Mouse (Mus musculus): ENCODE data around the gene Slc35b3.

Slc35b3 gene

GRCm38 (mm10) chr13:38938433-38938832, 22.2 kb downstream of the Slc35b3 start:
- DNase-seq (ENCODE audit: low spot score in 2 of 2) = no peak

DNA sequence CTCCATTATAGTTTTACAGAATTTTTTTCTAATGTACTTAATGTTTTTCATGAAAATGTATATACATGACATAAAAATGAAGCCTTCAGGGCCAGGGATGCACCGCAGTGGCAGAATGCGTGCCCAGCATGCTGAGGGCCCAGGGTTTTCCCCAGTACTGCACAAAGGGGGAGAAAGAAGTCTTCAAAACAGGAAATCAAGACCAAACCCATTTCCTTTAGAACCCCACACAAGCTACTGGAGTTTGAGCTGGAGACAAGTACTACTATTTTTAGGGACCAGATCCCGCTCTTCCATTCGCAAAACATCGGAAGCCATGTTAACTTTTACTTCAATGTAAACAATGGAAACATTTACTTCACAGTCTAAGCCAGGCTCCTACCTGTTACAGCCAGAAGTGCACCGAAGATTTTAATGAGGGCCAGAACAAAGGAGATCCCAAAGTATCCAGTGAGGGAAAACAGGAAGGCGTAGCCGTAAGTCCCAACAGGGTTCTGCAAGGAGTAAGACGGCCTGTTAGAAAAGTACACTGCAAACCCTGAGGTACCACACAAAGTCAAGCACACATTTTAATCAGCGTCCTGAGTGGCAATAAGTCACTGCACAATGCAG, 23.7 kb downstream of the Slc35b3 start:
- no peak for DNase-seq (ENCODE audit: low spot score in 2 of 2)

DNA sequence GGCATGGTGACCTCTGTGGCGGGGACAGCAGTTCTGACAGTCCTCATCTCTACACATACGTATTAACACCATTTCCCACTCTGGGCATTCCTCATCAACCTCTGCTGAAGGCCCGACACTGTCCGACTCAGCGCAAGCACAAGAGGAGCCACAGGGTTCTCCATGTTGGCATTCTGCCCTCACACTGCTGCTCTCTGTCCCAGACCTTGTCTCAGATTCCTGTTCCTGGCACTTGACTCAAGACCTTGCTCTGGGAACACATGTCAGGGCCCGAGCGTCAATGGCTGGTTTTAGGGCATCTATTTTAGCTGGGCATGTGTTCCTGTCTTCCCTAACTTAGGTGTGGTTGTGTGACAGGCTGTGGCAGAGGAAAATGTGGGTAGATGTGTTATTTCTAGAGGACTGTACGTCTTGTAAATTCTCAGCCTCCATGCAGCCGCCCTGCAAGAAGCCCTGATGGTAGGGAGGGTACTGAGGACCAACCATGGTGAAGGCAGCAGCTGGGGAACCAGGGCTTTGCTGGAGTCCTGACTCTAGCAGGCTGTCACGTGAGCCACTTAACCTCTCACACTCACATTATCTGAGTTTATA, 24.7 kb downstream of the Slc35b3 start:
- DNase-seq (ENCODE audit: low spot score in 2 of 2) = no peak

DNA sequence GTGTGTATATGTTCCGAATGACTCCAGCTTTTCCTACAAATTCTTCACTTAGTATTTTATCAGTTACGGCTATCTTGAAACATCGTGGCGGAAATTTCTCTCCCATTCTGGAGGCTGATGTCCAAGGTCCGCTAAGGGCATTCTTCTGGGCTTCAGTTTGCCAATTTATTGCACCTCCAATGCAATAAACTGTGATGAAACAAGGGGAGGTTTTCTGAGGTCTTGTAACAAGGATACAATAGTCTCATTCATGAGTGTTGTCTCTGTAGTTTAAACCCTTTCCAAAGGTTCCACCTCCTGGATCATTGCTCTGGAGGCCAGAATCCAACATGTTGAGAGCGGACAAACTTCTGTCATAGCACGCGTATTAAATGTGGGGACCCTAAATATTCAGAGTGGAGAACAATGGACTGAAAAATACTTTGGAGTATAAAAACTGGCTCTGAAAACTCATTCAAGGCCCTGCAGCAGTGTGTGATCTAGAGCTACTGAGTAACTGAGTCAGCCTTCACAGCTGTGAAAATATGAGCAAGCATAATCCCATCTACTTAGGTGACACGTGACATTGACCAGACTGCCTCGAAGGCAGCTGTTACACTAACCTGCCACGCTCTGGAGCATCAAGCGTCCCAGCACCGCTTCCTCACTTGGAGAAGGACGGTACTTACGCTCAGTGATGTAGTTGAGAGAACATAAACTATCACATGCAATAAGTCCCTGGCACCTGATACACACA, 30.7 kb downstream of the Slc35b3 start:
- DNase-seq (ENCODE audit: low spot score in 2 of 2) = no peak

DNA sequence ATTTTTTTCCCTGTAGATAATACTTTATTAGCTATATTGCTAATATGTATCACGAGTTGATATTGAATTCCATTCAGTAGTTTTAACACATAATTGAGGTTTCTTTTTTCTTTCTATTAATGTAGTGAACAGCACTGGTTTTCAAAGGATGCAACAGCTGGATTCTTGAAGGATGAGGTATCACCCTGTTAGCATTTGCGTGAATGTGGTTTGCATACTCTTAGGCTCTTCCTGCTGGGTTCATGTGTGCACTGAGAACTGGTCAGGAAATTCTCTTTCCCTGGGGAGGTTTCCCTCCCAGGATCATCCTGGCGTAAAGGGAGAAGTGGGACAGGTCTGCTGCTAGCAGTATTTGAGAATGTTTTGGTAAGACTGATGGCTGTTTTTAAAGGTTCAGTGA, 38.0 kb downstream of the Slc35b3 start:
- DNase-seq (ENCODE audit: low spot score in 2 of 2) = no peak

DNA sequence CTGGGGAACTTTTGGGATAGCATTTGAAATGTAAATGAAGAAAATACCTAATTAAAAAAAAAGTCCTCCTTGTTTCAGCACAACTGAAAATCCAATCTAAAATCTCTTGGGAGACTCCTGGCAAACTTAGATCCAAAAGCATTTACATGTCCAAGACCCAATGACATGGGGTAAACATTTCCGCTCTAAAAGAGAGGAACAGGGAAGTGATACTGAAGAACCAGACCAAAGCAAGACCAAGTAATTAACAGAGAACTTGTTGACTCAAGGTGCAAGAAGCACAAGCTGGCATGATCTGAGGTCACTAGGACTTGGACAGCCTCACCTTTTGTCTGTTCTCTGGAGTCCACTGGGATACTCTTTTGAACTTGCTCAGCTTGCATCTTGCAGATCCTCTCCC, 39.4 kb downstream of the Slc35b3 start:
- no peak for DNase-seq (ENCODE audit: low spot score in 2 of 2)

DNA sequence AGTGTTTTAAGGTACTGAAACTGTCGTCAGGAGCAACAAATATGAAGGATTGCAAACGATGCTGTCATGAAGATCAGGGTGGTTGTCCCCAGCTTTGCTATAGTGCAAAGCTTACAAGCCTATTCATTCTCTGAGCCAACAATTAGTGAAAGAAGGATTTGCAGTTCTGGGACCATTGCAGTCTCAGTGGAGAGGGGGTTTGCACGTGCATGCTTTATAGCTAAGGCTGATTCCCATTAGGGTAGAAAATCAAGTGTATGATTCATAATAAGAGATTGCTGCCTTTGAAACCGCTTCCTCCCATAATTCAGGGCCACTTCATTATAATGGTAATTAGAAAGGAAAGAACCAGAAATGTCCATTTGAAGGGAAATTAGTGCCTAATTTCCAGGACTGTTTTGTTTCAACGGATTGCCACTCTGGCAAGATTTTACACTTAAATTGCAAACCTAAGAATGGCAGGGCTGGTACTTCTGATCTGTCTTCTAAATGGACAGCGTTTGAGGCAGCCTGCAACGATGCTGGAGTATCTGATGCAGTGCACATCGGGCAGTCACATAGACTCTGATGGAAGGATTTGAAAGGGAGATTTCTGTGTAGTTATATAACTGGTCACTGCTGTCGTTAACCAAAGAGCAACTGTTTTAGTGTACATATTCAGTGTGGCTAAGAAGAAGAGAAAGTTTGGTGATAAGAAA, 42.3 kb downstream of the Slc35b3 start:
- DNase-seq (ENCODE audit: low spot score in 2 of 2) = no peak

GRCm38 (mm10) chr13:38917556-38917955, 43.1 kb downstream of the Slc35b3 start:
- DNase-seq (ENCODE audit: low spot score in 2 of 2) = no peak

- no peak for DNase-seq (ENCODE audit: low spot score in 2 of 2)
These were observed 45.9 kb downstream of the Slc35b3 start for GRCm38 (mm10) chr13:38914771-38915170.

GRCm38 (mm10) chr13:38892364-38892763, 68.3 kb downstream of the Slc35b3 start:
- no peak for DNase-seq (ENCODE audit: low spot score in 2 of 2)
